Mouse (Mus musculus) E14TG2a.4 (cell line): Measurements from ENCODE around the gene BC051665.

ENCODE experiments used
- CTCF ChIP-seq: conservative IDR thresholded peaks from 2 replicates; pipeline ENCODE4 v1.5.1; 2014; ENCODE audit warnings: low read length
- NANOG ChIP-seq: IDR thresholded peaks from 2 replicates; pipeline ENCODE4 v1.6.1; 2014; ENCODE audit warnings: borderline replicate concordance, low read length, mixed read lengths
- POU5F1 ChIP-seq: IDR thresholded peaks from 2 replicates; pipeline ENCODE4 v1.6.1; 2014; ENCODE audit warnings: low read length, borderline replicate concordance

DNA sequence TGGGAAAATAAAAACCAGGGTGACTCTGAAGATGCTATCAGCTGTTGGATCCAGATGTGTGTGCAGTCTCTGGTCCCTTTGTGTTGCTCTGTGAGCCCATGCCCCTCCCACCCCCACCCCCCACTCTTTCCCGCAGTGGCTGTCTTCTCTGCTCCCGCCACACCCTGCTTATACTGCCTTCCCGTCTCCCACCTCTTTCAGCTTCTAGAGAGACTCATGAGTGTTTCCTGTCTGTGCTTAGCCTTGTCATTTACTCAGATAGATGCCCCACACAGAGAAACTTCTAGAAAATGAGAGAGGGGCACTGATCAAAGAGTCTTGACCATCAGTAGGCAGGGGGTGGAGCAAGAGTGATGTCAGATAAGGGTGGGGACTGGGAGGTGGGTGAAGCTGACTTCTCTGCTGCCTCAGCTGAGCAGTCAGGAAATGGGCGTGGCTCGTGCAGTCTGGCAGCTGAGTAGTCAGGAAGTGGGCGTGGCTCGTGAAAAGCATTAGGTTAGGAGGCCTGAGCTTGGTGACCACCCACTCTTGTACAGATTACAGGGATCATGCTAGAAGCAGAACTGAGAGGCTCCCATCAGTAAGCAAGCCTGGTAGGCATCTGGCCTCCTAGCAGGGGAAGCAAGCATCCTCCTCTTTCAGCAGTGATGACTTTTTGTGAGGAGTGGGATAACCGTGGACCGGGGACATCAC lies 48.4 kb downstream of the BC051665 start:
- TF ChIP-seq CTCF (no peak), NANOG (no peak), POU5F1 (no peak)
